12 mouse cellular contexts compared by ENCODE assay signal in the genomic region with DNA sequence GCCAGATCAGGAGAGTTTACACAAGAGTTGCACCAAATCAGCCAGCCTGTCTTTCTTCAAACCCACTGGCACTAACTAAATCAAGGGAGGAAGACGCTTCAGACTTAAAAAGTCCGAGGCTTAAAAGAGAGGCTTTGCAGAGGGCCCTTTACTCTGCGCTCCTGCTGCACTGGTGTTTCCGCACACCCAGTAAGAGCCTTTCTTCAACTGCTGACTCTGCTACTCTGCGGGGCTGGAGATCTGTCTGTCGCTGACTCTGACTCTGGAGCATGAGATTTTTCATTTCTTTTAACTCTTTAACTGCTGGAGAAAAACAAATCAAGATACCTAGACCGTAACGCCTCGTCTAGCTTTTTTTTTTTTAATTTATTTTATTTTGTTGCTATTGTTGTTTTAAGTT. TPM values are rescaled to one million over a fixed set of nuclear protein-coding genes. Genes with fewer than 3 reads are reported as not detected.
DNase-seq lines count a peak whose midpoint lies in the region; ATAC-seq lines count a peak whose summit lies in the region.
"Had no signal": no experiment of that assay in that cellular context is flagged by ENCODE, and none has a peak within 500 bp of the region (broad histone marks: within the 10 kb centered on the region; RNA-seq: fewer than 3 reads in every experiment).

No protein-coding gene starts in this region.

- no peak for DNase-seq in kidney, adult 18-20 months
- peak; percentile 34 for DNase-seq in T-cell, adult 2 months (ENCODE audit: low spot score)
- DNase-seq: left cerebral cortex, postnatal 4 days; midbrain, embryonic 14.5 days had no signal

- H3K9me3 ChIP-seq in kidney, embryonic 15.5 days (replicated peaks), result no peaks in the 10 kb centered on the region
- peaks cover 2% of the 10 kb centered on the region; the same call in 1 of the 2 replicates for H3K9me3 ChIP-seq in limb, embryonic 12.5 days
- H3K9me3 ChIP-seq: neural tube, embryonic 15.5 days had no signal

- no peaks in the 10 kb centered on the region for H3K27me3 ChIP-seq in kidney, embryonic 15.5 days
- H3K27me3 ChIP-seq in limb, embryonic 12.5 days, result no peaks in the 10 kb centered on the region; the same call in 1 of the 2 replicates
- H3K27me3 ChIP-seq: neural tube, embryonic 15.5 days had no signal

- no peak overlapping the region for H3K4me3 ChIP-seq in kidney, embryonic 15.5 days (replicated peaks)
- no peak overlapping the region for H3K4me3 ChIP-seq in limb, embryonic 12.5 days (replicated peaks)
- H3K4me3 ChIP-seq: neural tube, embryonic 15.5 days had no signal

- H3K4me1 ChIP-seq in kidney, embryonic 15.5 days, result peaks cover 12% of the 10 kb centered on the region
- peaks cover 14% of the 10 kb centered on the region; the same call in 1 of the 2 replicates for H3K4me1 ChIP-seq in limb, embryonic 12.5 days (replicated peaks)

- no peak overlapping the region for H3K4me2 ChIP-seq in kidney, embryonic 15.5 days
- H3K4me2 ChIP-seq in limb, embryonic 12.5 days, result no peak overlapping the region
- H3K4me2 ChIP-seq: neural tube, embryonic 15.5 days had no signal

- 52% methylated on average over 9 of the region's 9 CpGs for WGBS in kidney, embryonic 15.5 days
- 55% methylated on average over 9 of the region's 9 CpGs for WGBS in limb, embryonic 12.5 days

- ATAC-seq in kidney, embryonic 15.5 days (replicated peaks; ENCODE audit: low FRiP score), result no peak
- peak; percentile 32 for ATAC-seq in CD4-positive, CD25-positive, alpha-beta regulatory T cell, adult 4 months
- no peak for ATAC-seq in limb, embryonic 12.5 days (ENCODE audit: insufficient number of reproducible peaks, insufficient read depth, low FRiP score, low TSS enrichment, low read depth)
- no peak for ATAC-seq in granulocyte monocyte progenitor cell, adult 5-6 weeks (replicated peaks; ENCODE audit: poor library complexity, severe bottlenecking)
- ATAC-seq in erythroid progenitor cell, adult 5-6 weeks (replicated peaks; ENCODE audit: low FRiP score, poor library complexity, severe bottlenecking), result no peak

- H3K27ac ChIP-seq in kidney, embryonic 15.5 days, result peak overlapping the region; percentile 52; the same call in 1 of the 2 replicates
- peak overlapping the region; percentile 62; the same call in 1 of the 2 replicates for H3K27ac ChIP-seq in limb, embryonic 12.5 days
- H3K27ac ChIP-seq: neural tube, embryonic 15.5 days had no signal

- H3K9ac ChIP-seq in kidney, embryonic 15.5 days, result no peak overlapping the region
- no peak overlapping the region for H3K9ac ChIP-seq in limb, embryonic 12.5 days (replicated peaks)
- H3K9ac ChIP-seq: neural tube, embryonic 15.5 days had no signal

- no peaks in the 10 kb centered on the region for H3K36me3 ChIP-seq in kidney, embryonic 15.5 days
- no peaks in the 10 kb centered on the region for H3K36me3 ChIP-seq in limb, embryonic 12.5 days
- H3K36me3 ChIP-seq: neural tube, embryonic 15.5 days had no signal

RNA-seq across cellular contexts. Expression of gene Fxyd3, which starts 7.6 kb away (rescaled TPM):
- polyA plus RNA-seq in kidney, embryonic 15.5 days (2015; fragmentation: Nextera tagmentation; extraction: Ambion mirVana), result 14.3 and 14.8 TPM in 2 replicates
- polyA plus RNA-seq in CD4-positive, CD25-positive, alpha-beta regulatory T cell, adult 4 months (2017; shearing (Covaris generic)), result under 1 TPM in 1 of 2 experiments, not detected in 1; 0.27 TPM
- polyA plus RNA-seq in limb, embryonic 12.5 days (2016; fragmentation: Nextera tagmentation; extraction: Ambion mirVana), result 18.3 and 19.2 TPM in 2 replicates
- not detected in 2 replicates for total RNA-seq in granulocyte monocyte progenitor cell, adult 5-6 weeks (2014; fragmentation: Nextera tagmentation)
- not detected in 2 replicates for total RNA-seq in granulocyte monocyte progenitor cell, adult 5-6 weeks (2017)
- total RNA-seq in erythroid progenitor cell, adult 5-6 weeks (2015; ENCODE audit: low replicate concordance), result not detected in 2 replicates
- total RNA-seq in erythroid progenitor cell, adult 5-6 weeks (2017; ENCODE audit: low replicate concordance), result not detected in 2 replicates
- total RNA-seq: left cerebral cortex, postnatal 4 days had no signal
- polyA plus RNA-seq: midbrain, embryonic 14.5 days had no signal

RNA-seq across cellular contexts. Expression of gene Lgi4, which starts 25.0 kb away (rescaled TPM):
- polyA plus RNA-seq in kidney, embryonic 15.5 days (2015; fragmentation: Nextera tagmentation; extraction: Ambion mirVana), result 0.34 and 0.44 TPM in 2 replicates
- not detected for polyA plus RNA-seq in CD4-positive, CD25-positive, alpha-beta regulatory T cell, adult 4 months (2017; shearing (Covaris generic))
- polyA plus RNA-seq in limb, embryonic 12.5 days (2016; fragmentation: Nextera tagmentation; extraction: Ambion mirVana), result 0.61 and 0.87 TPM in 2 replicates
- total RNA-seq in granulocyte monocyte progenitor cell, adult 5-6 weeks (2014; fragmentation: Nextera tagmentation), result not detected in 2 replicates
- not detected in 2 replicates for total RNA-seq in granulocyte monocyte progenitor cell, adult 5-6 weeks (2017)
- total RNA-seq in erythroid progenitor cell, adult 5-6 weeks (2015; ENCODE audit: low replicate concordance), result not detected in 2 replicates
- 0.51 TPM in 1 of 2 replicates, not detected in the other for total RNA-seq in erythroid progenitor cell, adult 5-6 weeks (2017; ENCODE audit: low replicate concordance)
- polyA plus RNA-seq: heart, embryonic 14.5 days had no signal

RNA-seq across cellular contexts. Expression of gene Fxyd1, which starts 27.1 kb away (rescaled TPM):
- 50.8 and 57.9 TPM in 2 replicates for polyA plus RNA-seq in kidney, embryonic 15.5 days (2015; fragmentation: Nextera tagmentation; extraction: Ambion mirVana)
- polyA plus RNA-seq in CD4-positive, CD25-positive, alpha-beta regulatory T cell, adult 4 months (2017; shearing (Covaris generic)), result not detected
- polyA plus RNA-seq in limb, embryonic 12.5 days (2016; fragmentation: Nextera tagmentation; extraction: Ambion mirVana), result 23.6 and 28.2 TPM in 2 replicates
- total RNA-seq in granulocyte monocyte progenitor cell, adult 5-6 weeks (2014; fragmentation: Nextera tagmentation), result not detected in 2 replicates
- total RNA-seq in granulocyte monocyte progenitor cell, adult 5-6 weeks (2017), result not detected in 2 replicates
- not detected in 2 replicates for total RNA-seq in erythroid progenitor cell, adult 5-6 weeks (2015; ENCODE audit: low replicate concordance)
- not detected in 2 replicates for total RNA-seq in erythroid progenitor cell, adult 5-6 weeks (2017; ENCODE audit: low replicate concordance)
- total RNA-seq: ES-E14 had no signal

RNA-seq across cellular contexts. Expression of gene Hpn, which starts 30.9 kb away (rescaled TPM):
- polyA plus RNA-seq in kidney, embryonic 15.5 days (2015; fragmentation: Nextera tagmentation; extraction: Ambion mirVana), result 40.6 and 45.0 TPM in 2 replicates
- polyA plus RNA-seq in CD4-positive, CD25-positive, alpha-beta regulatory T cell, adult 4 months (2017; shearing (Covaris generic)), result 10 to 100 TPM in 1 of 2 experiments, 1 to 10 TPM in 1; 6.0 to 12.2 TPM
- 2.4 and 3.6 TPM in 2 replicates for polyA plus RNA-seq in limb, embryonic 12.5 days (2016; fragmentation: Nextera tagmentation; extraction: Ambion mirVana)
- 11.1 TPM in 1 of 2 replicates, not detected in the other for total RNA-seq in granulocyte monocyte progenitor cell, adult 5-6 weeks (2014; fragmentation: Nextera tagmentation)
- not detected in 2 replicates for total RNA-seq in granulocyte monocyte progenitor cell, adult 5-6 weeks (2017)
- total RNA-seq in erythroid progenitor cell, adult 5-6 weeks (2015; ENCODE audit: low replicate concordance), result 5.9 TPM in 1 of 2 replicates, not detected in the other
- total RNA-seq in erythroid progenitor cell, adult 5-6 weeks (2017; ENCODE audit: low replicate concordance), result not detected in 2 replicates

RNA-seq across cellular contexts. Expression of gene Fxyd7, which starts 32.9 kb away (rescaled TPM):
- 8.2 and 11.2 TPM in 2 replicates for polyA plus RNA-seq in kidney, embryonic 15.5 days (2015; fragmentation: Nextera tagmentation; extraction: Ambion mirVana)
- not detected for polyA plus RNA-seq in CD4-positive, CD25-positive, alpha-beta regulatory T cell, adult 4 months (2017; shearing (Covaris generic))
- 9.7 and 10.6 TPM in 2 replicates for polyA plus RNA-seq in limb, embryonic 12.5 days (2016; fragmentation: Nextera tagmentation; extraction: Ambion mirVana)
- not detected in 2 replicates for total RNA-seq in granulocyte monocyte progenitor cell, adult 5-6 weeks (2014; fragmentation: Nextera tagmentation)
- total RNA-seq in granulocyte monocyte progenitor cell, adult 5-6 weeks (2017), result not detected in 2 replicates
- not detected in 2 replicates for total RNA-seq in erythroid progenitor cell, adult 5-6 weeks (2015; ENCODE audit: low replicate concordance)
- total RNA-seq in erythroid progenitor cell, adult 5-6 weeks (2017; ENCODE audit: low replicate concordance), result not detected in 2 replicates
- total RNA-seq: ES-E14 had no signal

Comparison
In these comparisons a context has a peak if more than half of its experiments do, and no peak if none do; other contexts are left out.
1. RNA of gene Fxyd3, which starts 7.6 kb away (polyA plus RNA-seq): 18.3 to 19.2 TPM in limb, embryonic 12.5 days and 14.3 to 14.8 TPM in kidney, embryonic 15.5 days; 0.27 TPM in CD4-positive, CD25-positive, alpha-beta regulatory T cell, adult 4 months; every median in the first group is over 10 times any median in the second.
2. RNA of gene Fxyd1, which starts 27.1 kb away (polyA plus RNA-seq): 50.8 to 57.9 TPM in kidney, embryonic 15.5 days and 23.6 to 28.2 TPM in limb, embryonic 12.5 days; not detected in CD4-positive, CD25-positive, alpha-beta regulatory T cell, adult 4 months; every median in the first group is over 10 times any median in the second.